Mouse (Mus musculus): ENCODE measurements at regions not wholly inside any gene's neighbourhood (a gene's known extent, or its start where the extent isn't known, plus 50 kb on each side); places are given as distances from the start of the nearest gene placed in this dataset.

GRCm38 (mm10) chr14:46627690-46628089 lies 132.7 kb upstream of the Cdkn3 start:
- Histone ChIP-seq H3K4me2 (ENCODE audit: low read depth) (no peak overlapping the region), H3K27ac (ENCODE audit: low read depth, low read length) (no peak overlapping the region), H3K4me1 (ENCODE audit: insufficient read depth) (no peaks in the 10 kb centered on the region), H3K9me3 (ENCODE audit: low read length) (no peaks in the 10 kb centered on the region), H3K4me3 (ENCODE audit: low read depth, low read length) (no peak overlapping the region), H3K9ac (no peak overlapping the region), H3K27me3 (ENCODE audit: insufficient read depth, low read length) (no peaks in the 10 kb centered on the region), H3K36me3 (ENCODE audit: insufficient read depth) (no peaks in the 10 kb centered on the region)
- no peak for ATAC-seq
- no peak for DNase-seq
- 94% methylated on average over 5 of the region's 5 CpGs for WGBS
- TF ChIP-seq CTCF (IDR thresholded peaks at IDR 0.05; ENCODE audit: low read depth) = no peak

GRCm38 (mm10) chr14:46625760-46626159 lies 134.6 kb upstream of the Cdkn3 start:
- Histone ChIP-seq H3K27me3 (ENCODE audit: insufficient read depth, low read length) (no peaks in the 10 kb centered on the region), H3K9ac (no peak overlapping the region), H3K9me3 (ENCODE audit: low read length) (no peaks in the 10 kb centered on the region), H3K27ac (ENCODE audit: low read depth, low read length) (no peak overlapping the region), H3K36me3 (ENCODE audit: insufficient read depth) (no peaks in the 10 kb centered on the region), H3K4me3 (ENCODE audit: low read depth, low read length) (no peak overlapping the region), H3K4me1 (ENCODE audit: insufficient read depth) (no peaks in the 10 kb centered on the region), H3K4me2 (ENCODE audit: low read depth) (no peak overlapping the region)
- TF ChIP-seq CTCF (IDR thresholded peaks at IDR 0.05; ENCODE audit: low read depth) = no peak
- DNase-seq = no peak
- ATAC-seq = no peak
- WGBS = 90% methylated on average over 7 of the region's 7 CpGs

- Histone ChIP-seq H3K9ac (no peak overlapping the region), H3K27ac (ENCODE audit: low read depth, low read length) (no peak overlapping the region), H3K4me1 (ENCODE audit: insufficient read depth) (no peaks in the 10 kb centered on the region), H3K36me3 (ENCODE audit: insufficient read depth) (no peaks in the 10 kb centered on the region), H3K9me3 (ENCODE audit: low read length) (no peaks in the 10 kb centered on the region), H3K4me3 (ENCODE audit: low read depth, low read length) (no peak overlapping the region), H3K4me2 (ENCODE audit: low read depth) (no peak overlapping the region), H3K27me3 (ENCODE audit: insufficient read depth, low read length) (no peaks in the 10 kb centered on the region)
- 88% methylated on average over 2 of the region's 2 CpGs for WGBS
- ATAC-seq (no peak), DNase-seq (no peak)
- no peak for TF ChIP-seq CTCF (IDR thresholded peaks at IDR 0.05; ENCODE audit: low read depth)
Observed at GRCm38 (mm10) chr14:46623645-46624044, 136.7 kb upstream of the Cdkn3 start.

- 77% methylated on average over 9 of the region's 9 CpGs for WGBS
- no peaks in the 10 kb centered on the region for H3K9me3 ChIP-seq (ENCODE audit: low read length)
- ATAC-seq = no peak
- no peaks in the 10 kb centered on the region for H3K4me1 ChIP-seq (ENCODE audit: insufficient read depth)
- H3K27me3 ChIP-seq (ENCODE audit: insufficient read depth, low read length) = no peaks in the 10 kb centered on the region
- no peaks in the 10 kb centered on the region for H3K36me3 ChIP-seq (ENCODE audit: insufficient read depth)
- no peak overlapping the region for H3K4me3 ChIP-seq (ENCODE audit: low read depth, low read length)
- H3K4me2 ChIP-seq (ENCODE audit: low read depth) = no peak overlapping the region
- no peak overlapping the region for H3K9ac ChIP-seq
- no peak for DNase-seq
- TF ChIP-seq CTCF (IDR thresholded peaks at IDR 0.05; ENCODE audit: low read depth) = no peak
- H3K27ac ChIP-seq (ENCODE audit: low read depth, low read length) = no peak overlapping the region
Observed at GRCm38 (mm10) chr14:46616030-46616429, 144.3 kb upstream of the Cdkn3 start.

- Histone ChIP-seq H3K4me1 (ENCODE audit: insufficient read depth) (no peaks in the 10 kb centered on the region), H3K9me3 (ENCODE audit: low read length) (no peaks in the 10 kb centered on the region), H3K27me3 (ENCODE audit: insufficient read depth, low read length) (no peaks in the 10 kb centered on the region), H3K4me2 (ENCODE audit: low read depth) (no peak overlapping the region), H3K27ac (ENCODE audit: low read depth, low read length) (no peak overlapping the region), H3K36me3 (ENCODE audit: insufficient read depth) (no peaks in the 10 kb centered on the region), H3K4me3 (ENCODE audit: low read depth, low read length) (no peak overlapping the region), H3K9ac (no peak overlapping the region)
- DNase-seq (no peak), ATAC-seq (no peak)
- WGBS = 81% methylated on average over 4 of the region's 4 CpGs
- no peak for TF ChIP-seq CTCF (IDR thresholded peaks at IDR 0.05; ENCODE audit: low read depth)
Observed at GRCm38 (mm10) chr14:46614936-46615335, 145.4 kb upstream of the Cdkn3 start.

GRCm38 (mm10) chr14:46613748-46614147 lies 146.6 kb upstream of the Cdkn3 start:
- H3K27me3 ChIP-seq (ENCODE audit: insufficient read depth, low read length) = no peaks in the 10 kb centered on the region
- 65% methylated on average over 4 of the region's 4 CpGs for WGBS

GRCm38 (mm10) chr14:46613211-46613610 lies 147.1 kb upstream of the Cdkn3 start:
- no peaks in the 10 kb centered on the region for H3K36me3 ChIP-seq (ENCODE audit: insufficient read depth)
- WGBS = 87% methylated on average over 8 of the region's 8 CpGs
- no peaks in the 10 kb centered on the region for H3K27me3 ChIP-seq (ENCODE audit: insufficient read depth, low read length)
- no peak for ATAC-seq
- TF ChIP-seq CTCF (IDR thresholded peaks at IDR 0.05; ENCODE audit: low read depth) = no peak
- no peaks in the 10 kb centered on the region for H3K4me1 ChIP-seq (ENCODE audit: insufficient read depth)
- no peak for DNase-seq
- H3K4me3 ChIP-seq (ENCODE audit: low read depth, low read length) = no peak overlapping the region
- H3K4me2 ChIP-seq (ENCODE audit: low read depth) = no peak overlapping the region
- H3K9ac ChIP-seq = no peak overlapping the region
- H3K9me3 ChIP-seq (ENCODE audit: low read length) = no peaks in the 10 kb centered on the region
- H3K27ac ChIP-seq (ENCODE audit: low read depth, low read length) = no peak overlapping the region

More at GRCm38 (mm10) chr14:46613748-46614147, 146.6 kb upstream of the Cdkn3 start:
- H3K4me3 ChIP-seq (ENCODE audit: low read depth, low read length) = no peak overlapping the region
- H3K9me3 ChIP-seq (ENCODE audit: low read length) = no peaks in the 10 kb centered on the region
- DNase-seq (no peak), ATAC-seq (no peak)
- H3K4me2 ChIP-seq (ENCODE audit: low read depth) = no peak overlapping the region
- no peaks in the 10 kb centered on the region for H3K4me1 ChIP-seq (ENCODE audit: insufficient read depth)
- TF ChIP-seq CTCF (IDR thresholded peaks at IDR 0.05; ENCODE audit: low read depth) = no peak
- no peak overlapping the region for H3K9ac ChIP-seq
- no peaks in the 10 kb centered on the region for H3K36me3 ChIP-seq (ENCODE audit: insufficient read depth)
- no peak overlapping the region for H3K27ac ChIP-seq (ENCODE audit: low read depth, low read length)

GRCm38 (mm10) chr14:46612584-46612983 lies 147.8 kb upstream of the Cdkn3 start:
- ATAC-seq (no peak), DNase-seq (no peak)
- no peak for TF ChIP-seq CTCF (IDR thresholded peaks at IDR 0.05; ENCODE audit: low read depth)
- H3K4me2 ChIP-seq (ENCODE audit: low read depth) = no peak overlapping the region
- H3K36me3 ChIP-seq (ENCODE audit: insufficient read depth) = no peaks in the 10 kb centered on the region
- no peak overlapping the region for H3K27ac ChIP-seq (ENCODE audit: low read depth, low read length)
- H3K9ac ChIP-seq = no peak overlapping the region
- 72% methylated on average over 9 of the region's 9 CpGs for WGBS
- no peaks in the 10 kb centered on the region for H3K4me1 ChIP-seq (ENCODE audit: insufficient read depth)
- no peaks in the 10 kb centered on the region for H3K27me3 ChIP-seq (ENCODE audit: insufficient read depth, low read length)
- H3K4me3 ChIP-seq (ENCODE audit: low read depth, low read length) = no peak overlapping the region
- H3K9me3 ChIP-seq (ENCODE audit: low read length) = no peaks in the 10 kb centered on the region
